Mouse (Mus musculus): ENCODE measurements around the gene Olfr432. TPM values are rescaled to one million over a fixed set of nuclear protein-coding genes. Genes with fewer than 3 reads are reported as not detected.

The Olfr432 gene
- polyA plus RNA-seq, 1 experiment from 2014 or later = not detected

DNA sequence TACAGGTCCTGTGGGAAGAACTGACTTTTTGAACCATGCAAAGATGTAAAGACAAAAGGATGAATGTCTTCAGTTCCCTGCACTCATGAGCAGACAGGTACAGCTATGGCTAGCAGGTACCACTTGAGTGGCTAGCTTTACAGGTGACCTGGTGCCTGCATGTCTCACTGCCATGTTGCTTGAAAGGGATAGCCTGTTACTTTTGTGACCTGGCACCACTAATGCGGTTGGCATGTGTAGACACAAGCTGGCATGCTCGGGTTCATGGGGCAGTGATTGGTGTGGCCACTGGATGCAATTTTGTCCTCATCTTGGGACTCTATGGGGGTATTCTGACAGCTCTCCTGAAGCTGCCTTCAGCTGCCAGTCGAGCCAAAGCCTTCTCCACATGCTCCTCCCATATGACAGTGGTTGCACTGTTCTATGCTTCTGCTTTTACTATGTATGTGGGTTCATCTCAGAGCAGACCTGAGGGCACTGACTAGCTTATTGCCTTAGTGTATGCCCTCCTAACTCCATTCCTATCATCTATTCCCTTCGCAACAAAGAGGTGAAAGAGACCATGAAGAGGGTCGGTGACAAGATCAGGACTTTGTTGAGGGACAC lies 3.0 kb downstream of the Olfr432 start:
- no peaks in the 10 kb centered on the region for H3K27me3 ChIP-seq (ENCODE audit: poor library complexity, severe bottlenecking)
- no peak overlapping the region for H3K4me3 ChIP-seq
- H3K9me3 ChIP-seq = no peaks in the 10 kb centered on the region
- DNase-seq (ENCODE audit: extremely low spot score, low spot score) = no peak
- 83% methylated on average over 5 of the region's 5 CpGs for WGBS
- H3K27ac ChIP-seq = no peak overlapping the region
- no peaks in the 10 kb centered on the region for H3K36me3 ChIP-seq (replicated peaks)
- no peaks in the 10 kb centered on the region for H3K4me1 ChIP-seq

- 90% methylated on average over 3 of the region's 3 CpGs for WGBS
- Histone ChIP-seq H3K4me1 (no peaks in the 10 kb centered on the region), H3K9me3 (no peaks in the 10 kb centered on the region), H3K27ac (no peak overlapping the region), H3K27me3 (ENCODE audit: poor library complexity, severe bottlenecking) (no peaks in the 10 kb centered on the region), H3K36me3 (replicated peaks) (no peaks in the 10 kb centered on the region), H3K4me3 (no peak overlapping the region)
- DNase-seq (ENCODE audit: extremely low spot score, low spot score) = no peak
Observed at GRCm38 (mm10) chr1:174052981-174053380, 4.0 kb downstream of the Olfr432 start.

- Histone ChIP-seq H3K36me3 (replicated peaks) (no peaks in the 10 kb centered on the region), H3K4me1 (no peaks in the 10 kb centered on the region), H3K9me3 (no peaks in the 10 kb centered on the region), H3K27me3 (ENCODE audit: poor library complexity, severe bottlenecking) (no peaks in the 10 kb centered on the region), H3K4me3 (no peak overlapping the region), H3K27ac (no peak overlapping the region)
- no peak for DNase-seq (ENCODE audit: extremely low spot score, low spot score)
- WGBS = 82% methylated on average over 2 of the region's 2 CpGs
Observed at GRCm38 (mm10) chr1:174055248-174055647, 6.2 kb downstream of the Olfr432 start.

GRCm38 (mm10) chr1:174066305-174066704 lies 17.3 kb downstream of the Olfr432 start, which contains the start of gene Olfr430:
Olfr430 (plus strand) TSS chr1:174066605.
- no peaks in the 10 kb centered on the region for H3K36me3 ChIP-seq (replicated peaks)
- no peaks in the 10 kb centered on the region for H3K27me3 ChIP-seq (ENCODE audit: poor library complexity, severe bottlenecking)
- DNase-seq (ENCODE audit: extremely low spot score, low spot score) = no peak
- no peaks in the 10 kb centered on the region for H3K9me3 ChIP-seq
- H3K4me1 ChIP-seq = no peaks in the 10 kb centered on the region
- no peak within 1 kb of the TSS for H3K27ac ChIP-seq
- H3K4me3 ChIP-seq = no peak within 1 kb of the TSS
- 86% methylated on average over 3 of the region's 3 CpGs for WGBS

DNA sequence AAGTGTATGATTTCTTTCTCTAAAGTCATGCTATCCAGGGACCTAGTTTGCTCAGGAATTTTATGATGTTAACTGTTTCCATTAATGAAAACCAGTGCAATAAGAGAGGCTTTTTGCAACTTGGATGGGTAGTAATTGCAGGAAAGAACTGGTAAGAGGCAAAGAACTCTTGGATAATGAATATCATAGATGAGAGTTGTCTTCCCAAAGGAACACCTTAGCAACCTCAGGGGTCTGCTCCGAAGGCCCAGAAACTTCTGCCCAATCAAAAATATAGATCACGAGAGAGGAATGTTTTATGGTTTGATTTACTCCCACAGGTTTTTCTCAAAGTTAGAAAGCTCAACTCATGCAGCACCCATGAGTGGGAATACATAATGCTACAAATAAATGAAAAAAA lies 35.0 kb downstream of the Olfr432 start, which contains the start of gene Olfr429:
Gene Olfr429 (plus strand): TSS at position 301 of the 400 bp plus-strand sequence.
- Histone ChIP-seq H3K4me1 (no peaks in the 10 kb centered on the region), H3K4me3 (no peak within 1 kb of the TSS), H3K27ac (no peak within 1 kb of the TSS), H3K9me3 (no peaks in the 10 kb centered on the region), H3K27me3 (ENCODE audit: poor library complexity, severe bottlenecking) (no peaks in the 10 kb centered on the region), H3K36me3 (replicated peaks) (no peaks in the 10 kb centered on the region)
- 91% methylated on average over 2 of the region's 2 CpGs for WGBS
- no peak for DNase-seq (ENCODE audit: extremely low spot score, low spot score)

DNA sequence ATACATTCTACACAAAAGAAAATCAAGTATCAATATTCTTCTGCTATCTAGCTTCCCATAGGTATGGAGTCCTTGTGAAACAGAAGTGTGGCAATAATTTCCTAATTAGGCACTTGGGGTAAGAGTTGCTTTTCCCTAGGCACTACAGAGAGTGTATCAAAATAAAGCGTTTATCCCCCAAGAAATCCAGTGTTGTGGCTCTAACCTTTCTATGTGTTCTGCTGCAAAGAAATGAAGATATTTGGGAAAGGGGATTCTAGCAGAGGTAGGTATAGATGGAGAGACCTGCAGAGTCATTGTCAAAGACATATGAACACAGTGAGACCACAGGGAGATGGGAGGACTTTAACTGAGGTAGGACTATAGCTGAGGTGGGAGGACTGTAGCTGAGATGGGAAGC lies 47.6 kb downstream of the Olfr432 start, which contains the start of gene Olfr427:
Gene Olfr427 (plus strand): TSS at position 301 of the 400 bp plus-strand sequence.
- no peaks in the 10 kb centered on the region for H3K36me3 ChIP-seq (replicated peaks)
- no peaks in the 10 kb centered on the region for H3K9me3 ChIP-seq
- DNase-seq (ENCODE audit: extremely low spot score, low spot score) = no peak
- H3K27ac ChIP-seq = no peak within 1 kb of the TSS
- H3K4me3 ChIP-seq = no peak within 1 kb of the TSS
- H3K4me1 ChIP-seq = no peaks in the 10 kb centered on the region
- WGBS = 91% methylated on average over 1 of the region's 1 CpGs
- no peaks in the 10 kb centered on the region for H3K27me3 ChIP-seq (ENCODE audit: poor library complexity, severe bottlenecking)

DNA sequence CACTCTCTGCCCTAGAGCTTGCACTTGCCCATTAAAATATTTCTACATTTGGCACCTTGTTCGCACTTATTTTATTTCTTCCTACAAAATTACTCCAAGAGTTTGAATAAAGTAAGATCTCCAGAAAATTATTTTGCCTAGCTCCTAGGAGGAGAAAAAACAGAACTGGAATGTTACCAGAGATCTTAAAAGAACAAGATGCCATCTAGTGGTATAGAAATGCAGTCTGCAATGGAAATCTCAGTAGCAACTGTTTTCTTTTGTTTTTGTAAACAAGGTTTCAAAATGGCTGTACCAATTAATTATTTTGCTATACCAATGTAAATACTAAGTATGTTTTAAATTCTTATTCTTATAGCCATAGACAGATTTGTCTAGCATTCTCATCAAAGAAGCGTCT lies 54.7 kb downstream of the Olfr432 start:
- 55% methylated on average over 2 of the region's 2 CpGs for WGBS
- Histone ChIP-seq H3K4me3 (no peak overlapping the region), H3K4me1 (no peaks in the 10 kb centered on the region), H3K27ac (no peak overlapping the region), H3K9me3 (no peaks in the 10 kb centered on the region), H3K36me3 (replicated peaks) (no peaks in the 10 kb centered on the region), H3K27me3 (ENCODE audit: poor library complexity, severe bottlenecking) (no peaks in the 10 kb centered on the region)
- no peak for DNase-seq (ENCODE audit: extremely low spot score, low spot score)

Other genes starting within 250 kb of the Olfr432 start
- gene Ifi211, start 136.2 kb upstream of the Olfr432 start, polyA plus RNA-seq (2016; fragmentation: Nextera tagmentation; extraction: Ambion mirVana) = 0.26 TPM in 2 replicates
- 0.12 TPM in 1 of 2 replicates, not detected in the other for gene Mndal, start 106.7 kb upstream of the Olfr432 start, polyA plus RNA-seq (2016; fragmentation: Nextera tagmentation; extraction: Ambion mirVana)
- 0.05 TPM in 1 of 2 replicates, not detected in the other for gene Ifi203, start 106.5 kb upstream of the Olfr432 start, polyA plus RNA-seq (2016; fragmentation: Nextera tagmentation; extraction: Ambion mirVana)
- gene Ifi202b, start 66.5 kb upstream of the Olfr432 start, polyA plus RNA-seq (2016; fragmentation: Nextera tagmentation; extraction: Ambion mirVana) = not detected in 2 replicates
- gene Ifi205, start 17.4 kb upstream of the Olfr432 start, polyA plus RNA-seq (2016; fragmentation: Nextera tagmentation; extraction: Ambion mirVana) = not detected in 2 replicates
- not detected in 2 replicates for gene Olfr433, start 8.5 kb upstream of the Olfr432 start, polyA plus RNA-seq (2016; fragmentation: Nextera tagmentation; extraction: Ambion mirVana)
- not detected in 2 replicates for gene Olfr430, start 17.4 kb downstream of the Olfr432 start, polyA plus RNA-seq (2016; fragmentation: Nextera tagmentation; extraction: Ambion mirVana)
- gene Olfr429, start 35.1 kb downstream of the Olfr432 start, polyA plus RNA-seq (2016; fragmentation: Nextera tagmentation; extraction: Ambion mirVana) = not detected in 2 replicates
- gene Olfr427, start 47.7 kb downstream of the Olfr432 start, polyA plus RNA-seq (2016; fragmentation: Nextera tagmentation; extraction: Ambion mirVana) = not detected in 2 replicates
- not detected in 2 replicates for gene Olfr231, start 72.0 kb downstream of the Olfr432 start, polyA plus RNA-seq (2016; fragmentation: Nextera tagmentation; extraction: Ambion mirVana)
- gene Olfr424, start 82.3 kb downstream of the Olfr432 start, polyA plus RNA-seq (2016; fragmentation: Nextera tagmentation; extraction: Ambion mirVana) = not detected in 2 replicates
- gene Olfr420, start 106.4 kb downstream of the Olfr432 start, polyA plus RNA-seq (2016; fragmentation: Nextera tagmentation; extraction: Ambion mirVana) = not detected in 2 replicates
- 1.8 and 2.7 TPM in 2 replicates for gene Spta1, start 123.6 kb downstream of the Olfr432 start, polyA plus RNA-seq (2016; fragmentation: Nextera tagmentation; extraction: Ambion mirVana)
- not detected in 2 replicates for gene Olfr419, start 202.9 kb downstream of the Olfr432 start, polyA plus RNA-seq (2016; fragmentation: Nextera tagmentation; extraction: Ambion mirVana)

Measured in forebrain, embryonic 10.5 days (tissue).